Mouse (Mus musculus): ENCODE results near the gene Bbx. TPM values are rescaled to one million over a fixed set of nuclear protein-coding genes. Genes with fewer than 3 reads are reported as not detected.
A peak's percentile ranks its signal among the peaks of the same experiment; 100 is the strongest.

The Bbx gene
- total and polyA plus RNA-seq, 3 experiments: 20.6 to 26.2 (median 21.6) TPM

- H3K4me1 ChIP-seq (ENCODE audit: control insufficient read depth in 1 of 2, insufficient read depth in 2 of 2): peaks cover 2 to 6% of the 10 kb centered on the region in 2 experiments; a peak in 2 of 4 replicates
- H3K36me3 ChIP-seq (replicated peaks in 1 of 2; ENCODE audit: control insufficient read depth in 1 of 2, insufficient read depth in 1 of 2, low read length in 1 of 2): no peaks in the 10 kb centered on the region
- no peak overlapping the region for H3K9ac ChIP-seq (ENCODE audit: insufficient read depth, low read depth)
- H3K4me2 ChIP-seq (ENCODE audit: insufficient read depth, low read depth, poor library complexity, severe bottlenecking): no peak overlapping the region
- no peak overlapping the region for H3K4me3 ChIP-seq (replicated peaks in 1 of 3; ENCODE audit: low read depth in 2 of 3, low read length in 2 of 3, poor library complexity in 1 of 3)
- no peak for TF ChIP-seq EP300 (IDR thresholded peaks at IDR 0.05; ENCODE audit: low read length)
- 0 out of 2 replicates have a peak, but pooled peaks have one; percentile 8 for TF ChIP-seq ZNF384 (IDR thresholded peaks at IDR 0.05; ENCODE audit: low read depth, low read length)
- in situ Hi-C loops (cut with MboI; ENCODE audit: low pct_ligation_motif_present, low pct_unique_long_range_greater_than_20kb, low sequenced_read_pairs) (loop anchor here (10.0 kb wide), 1 partner anchor 76 kb away; no protein-coding TSS in a partner anchor), dilution Hi-C loops (cut with MboI; ENCODE audit: extremely low pct_ligation_motif_present, extremely low pct_unique_long_range_greater_than_20kb, low sequenced_read_pairs) (no loop called here)
- no peak overlapping the region for H3K27ac ChIP-seq (ENCODE audit: insufficient read depth, low read depth)
- H3K79me2 ChIP-seq (replicated peaks; ENCODE audit: control insufficient read depth, extremely low read depth, insufficient read depth, poor library complexity, severe bottlenecking): no peaks in the 10 kb centered on the region
- DNase-seq (ENCODE audit: extremely low read depth): no peak
- no peaks in the 10 kb centered on the region for H3K9me3 ChIP-seq (replicated peaks; ENCODE audit: low read length)
- H3K27me3 ChIP-seq (replicated peaks): no peaks in the 10 kb centered on the region
Observed at GRCm38 (mm10) chr16:50438816-50439215, 6.6 kb upstream of the Bbx start.

- Histone ChIP-seq H3K9me3 (replicated peaks; ENCODE audit: low read length) (no peaks in the 10 kb centered on the region), H3K4me3 (replicated peaks in 1 of 3; ENCODE audit: low read depth in 2 of 3, low read length in 2 of 3, poor library complexity in 1 of 3) (no peak overlapping the region), H3K4me1 (ENCODE audit: control insufficient read depth in 1 of 2, insufficient read depth in 2 of 2) (peaks cover 0 to 8% of the 10 kb centered on the region in 2 experiments; a peak in 2 of 4 replicates), H3K79me2 (replicated peaks; ENCODE audit: control insufficient read depth, extremely low read depth, insufficient read depth, poor library complexity, severe bottlenecking) (no peaks in the 10 kb centered on the region), H3K36me3 (replicated peaks in 1 of 2; ENCODE audit: control insufficient read depth in 1 of 2, insufficient read depth in 1 of 2, low read length in 1 of 2) (no peaks in the 10 kb centered on the region), H3K27me3 (replicated peaks) (no peaks in the 10 kb centered on the region), H3K9ac (ENCODE audit: insufficient read depth, low read depth) (no peak overlapping the region), H3K4me2 (ENCODE audit: insufficient read depth, low read depth, poor library complexity, severe bottlenecking) (no peak overlapping the region), H3K27ac (ENCODE audit: insufficient read depth, low read depth) (no peak overlapping the region)
- in situ Hi-C loops (cut with MboI; ENCODE audit: low pct_ligation_motif_present, low pct_unique_long_range_greater_than_20kb, low sequenced_read_pairs) (loop anchor here (10.0 kb wide), 1 partner anchor 77 kb away; no protein-coding TSS in a partner anchor), dilution Hi-C loops (cut with MboI; ENCODE audit: extremely low pct_ligation_motif_present, extremely low pct_unique_long_range_greater_than_20kb, low sequenced_read_pairs) (no loop called here)
- no peak for DNase-seq (ENCODE audit: extremely low read depth)
- TF ChIP-seq JUN (IDR thresholded peaks at IDR 0.05; ENCODE audit: insufficient read depth, low read depth, low read length): no peak
- TF ChIP-seq ELF1 (IDR thresholded peaks at IDR 0.05; ENCODE audit: low read depth, low read length): no peak
- no peak for TF ChIP-seq ZNF384 (IDR thresholded peaks at IDR 0.05; ENCODE audit: low read depth, low read length)
- no peak for TF ChIP-seq PAX5 (IDR thresholded peaks at IDR 0.05; ENCODE audit: low read length)
Observed at GRCm38 (mm10) chr16:50437788-50438187, 5.6 kb upstream of the Bbx start.

GRCm38 (mm10) chr16:50437331-50437730, 5.1 kb upstream of the Bbx start:
- DNase-seq (ENCODE audit: extremely low read depth): no peak
- dilution Hi-C loops (cut with MboI; ENCODE audit: extremely low pct_ligation_motif_present, extremely low pct_unique_long_range_greater_than_20kb, low sequenced_read_pairs) (no loop called here), in situ Hi-C loops (cut with MboI; ENCODE audit: low pct_ligation_motif_present, low pct_unique_long_range_greater_than_20kb, low sequenced_read_pairs) (loop anchor here (10.0 kb wide), 1 partner anchor 77 kb away; no protein-coding TSS in a partner anchor)
- H3K9me3 ChIP-seq (replicated peaks; ENCODE audit: low read length): no peaks in the 10 kb centered on the region
- H3K4me3 ChIP-seq (replicated peaks in 1 of 3; ENCODE audit: low read depth in 2 of 3, low read length in 2 of 3, poor library complexity in 1 of 3): no peak overlapping the region
- H3K36me3 ChIP-seq (replicated peaks in 1 of 2; ENCODE audit: control insufficient read depth in 1 of 2, insufficient read depth in 1 of 2, low read length in 1 of 2): no peaks in the 10 kb centered on the region
- no peak overlapping the region for H3K27ac ChIP-seq (ENCODE audit: insufficient read depth, low read depth)
- H3K9ac ChIP-seq (ENCODE audit: insufficient read depth, low read depth): no peak overlapping the region
- peaks cover 0 to 12% of the 10 kb centered on the region in 2 experiments; a peak in 2 of 4 replicates for H3K4me1 ChIP-seq (ENCODE audit: control insufficient read depth in 1 of 2, insufficient read depth in 2 of 2)
- TF ChIP-seq CTCF (conservative IDR thresholded peaks at IDR 0.05 in 1 of 2, IDR thresholded peaks at IDR 0.05 in 1 of 2; ENCODE audit: low read depth in 2 of 2, low read length in 2 of 2): no peak
- no peak for TF ChIP-seq POLR2A (IDR thresholded peaks at IDR 0.05; ENCODE audit: low read depth, low read length)
- no peak for TF ChIP-seq ELF1 (IDR thresholded peaks at IDR 0.05; ENCODE audit: low read depth, low read length)
- TF ChIP-seq ZC3H11A (IDR thresholded peaks at IDR 0.05; ENCODE audit: low read depth, low read length): no peak
- no peaks in the 10 kb centered on the region for H3K27me3 ChIP-seq (replicated peaks)
- no peak overlapping the region for H3K4me2 ChIP-seq (ENCODE audit: insufficient read depth, low read depth, poor library complexity, severe bottlenecking)
- H3K79me2 ChIP-seq (replicated peaks; ENCODE audit: control insufficient read depth, extremely low read depth, insufficient read depth, poor library complexity, severe bottlenecking): no peaks in the 10 kb centered on the region
